Mouse (Mus musculus): ENCODE measurements at regions not wholly inside any gene's neighbourhood (a gene's known extent, or its start where the extent isn't known, plus 50 kb on each side); places are given as distances from the start of the nearest gene placed in this dataset.

DNA sequence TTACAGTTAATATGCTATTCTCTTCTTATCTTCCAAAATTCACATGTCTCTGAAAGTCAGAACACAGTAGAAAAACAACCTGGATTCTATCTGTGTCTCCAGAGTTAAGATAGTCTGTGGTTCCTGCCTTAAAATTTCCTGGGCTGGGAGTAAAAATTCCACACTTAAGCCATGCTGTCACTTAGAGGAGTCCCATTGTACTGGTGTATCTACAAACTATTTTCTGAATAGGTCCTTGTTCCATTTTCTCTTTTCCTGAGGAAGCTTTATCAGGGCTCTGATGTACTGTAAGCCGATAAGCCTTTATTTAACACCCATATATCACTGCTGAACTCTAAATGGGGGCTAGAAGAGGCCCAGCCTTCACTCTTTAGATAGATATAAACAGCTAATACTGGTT, 1171.1 kb downstream of the Efnb2 start:
- WGBS, result 87% methylated on average over 1 of the region's 1 CpGs
- Histone ChIP-seq H3K27ac (ENCODE audit: low read depth, low read length) (no peak overlapping the region), H3K9ac (no peak overlapping the region), H3K4me2 (ENCODE audit: low read depth) (no peak overlapping the region), H3K4me1 (ENCODE audit: insufficient read depth) (no peaks in the 10 kb centered on the region), H3K36me3 (ENCODE audit: insufficient read depth) (no peaks in the 10 kb centered on the region), H3K27me3 (ENCODE audit: insufficient read depth, low read length) (no peaks in the 10 kb centered on the region), H3K9me3 (ENCODE audit: low read length) (no peaks in the 10 kb centered on the region), H3K4me3 (ENCODE audit: low read depth, low read length) (no peak overlapping the region)
- no peak for DNase-seq
- no peak for TF ChIP-seq CTCF (IDR thresholded peaks at IDR 0.05; ENCODE audit: low read depth)
- ATAC-seq, result no peak

DNA sequence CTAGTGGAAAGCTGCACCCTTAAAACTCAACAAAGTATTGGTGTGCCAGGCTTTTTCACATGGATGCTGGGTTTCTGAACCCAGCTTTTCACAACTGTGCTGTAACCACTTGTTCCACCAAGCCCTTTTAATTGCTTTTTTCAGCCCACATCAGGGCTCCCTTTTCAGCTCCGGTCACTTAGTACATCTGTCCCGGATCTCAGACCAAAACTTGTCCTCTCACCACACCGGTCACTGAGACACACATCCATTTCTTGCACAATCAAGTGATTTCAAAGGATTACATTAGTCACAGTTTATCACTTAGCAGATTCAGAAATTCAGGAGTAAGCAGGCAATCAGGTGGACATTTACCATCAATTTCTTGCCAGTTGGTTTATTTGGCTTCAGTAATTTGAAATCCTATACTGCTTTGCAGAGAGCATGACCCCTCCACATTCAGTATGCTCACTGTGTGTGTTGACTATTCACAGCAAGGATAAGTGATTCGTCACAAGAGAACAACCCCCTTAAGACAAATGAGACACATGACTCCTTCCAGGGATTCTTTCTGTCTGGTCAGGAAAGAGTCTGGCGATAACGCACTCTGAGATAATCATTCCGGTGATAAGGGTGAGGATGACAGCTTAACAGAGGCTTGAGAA, 1188.8 kb downstream of the Efnb2 start:
- Histone ChIP-seq H3K36me3 (ENCODE audit: insufficient read depth) (no peaks in the 10 kb centered on the region), H3K9me3 (ENCODE audit: low read length) (no peaks in the 10 kb centered on the region), H3K9ac (no peak overlapping the region), H3K4me3 (ENCODE audit: low read depth, low read length) (no peak overlapping the region), H3K27ac (ENCODE audit: low read depth, low read length) (no peak overlapping the region), H3K4me1 (ENCODE audit: insufficient read depth) (no peaks in the 10 kb centered on the region), H3K4me2 (ENCODE audit: low read depth) (no peak overlapping the region), H3K27me3 (ENCODE audit: insufficient read depth, low read length) (no peaks in the 10 kb centered on the region)
- no peak for DNase-seq
- ATAC-seq, result no peak
- no peak for TF ChIP-seq CTCF (IDR thresholded peaks at IDR 0.05; ENCODE audit: low read depth)
- 69% methylated on average over 7 of the region's 7 CpGs for WGBS

DNA sequence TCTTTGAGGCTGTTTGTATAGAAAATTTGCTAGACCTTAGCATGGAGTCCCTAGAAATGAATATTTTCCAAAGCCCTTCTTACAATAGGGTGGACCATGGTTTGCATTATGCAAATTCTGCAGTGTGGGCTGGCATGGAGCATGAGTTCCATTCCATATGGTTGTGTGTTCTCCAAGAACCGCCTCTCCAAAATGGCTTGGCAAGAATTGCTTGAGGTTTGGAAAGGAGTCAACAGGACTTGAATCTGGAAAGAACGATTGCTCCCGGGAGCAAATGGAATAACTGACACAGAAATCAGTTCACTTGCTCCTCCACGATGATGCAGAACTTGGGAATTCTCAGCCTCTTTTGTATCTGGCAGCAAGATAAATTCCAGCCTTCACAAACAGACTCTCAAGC, 1191.8 kb downstream of the Efnb2 start:
- no peak for DNase-seq
- no peak overlapping the region for H3K4me3 ChIP-seq (ENCODE audit: low read depth, low read length)
- H3K9me3 ChIP-seq (ENCODE audit: low read length), result no peaks in the 10 kb centered on the region
- 56% methylated on average over 4 of the region's 4 CpGs for WGBS
- H3K9ac ChIP-seq, result no peak overlapping the region
- ATAC-seq, result no peak
- no peak overlapping the region for H3K4me2 ChIP-seq (ENCODE audit: low read depth)
- H3K27ac ChIP-seq (ENCODE audit: low read depth, low read length), result no peak overlapping the region
- no peaks in the 10 kb centered on the region for H3K4me1 ChIP-seq (ENCODE audit: insufficient read depth)
- no peaks in the 10 kb centered on the region for H3K36me3 ChIP-seq (ENCODE audit: insufficient read depth)
- no peak for TF ChIP-seq CTCF (IDR thresholded peaks at IDR 0.05; ENCODE audit: low read depth)
- no peaks in the 10 kb centered on the region for H3K27me3 ChIP-seq (ENCODE audit: insufficient read depth, low read length)

DNA sequence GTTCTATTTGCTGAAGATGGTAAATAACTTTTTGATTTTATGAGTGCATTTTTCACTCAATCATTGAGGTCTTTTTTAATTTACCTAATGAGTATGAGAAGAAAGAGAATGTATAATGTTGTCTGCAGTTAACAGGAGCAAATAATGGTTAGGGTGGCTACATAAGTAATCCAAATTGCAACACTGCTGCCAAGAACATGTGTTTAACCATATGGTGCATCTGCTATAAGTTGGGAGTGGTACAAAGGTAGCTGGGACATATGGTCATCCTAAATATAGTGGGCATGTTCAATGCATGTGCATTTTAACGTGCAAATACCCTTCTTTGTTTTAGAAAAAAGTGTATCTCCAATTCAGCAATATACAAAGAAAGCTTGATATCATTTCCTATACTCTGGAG, 1198.2 kb downstream of the Efnb2 start:
- Histone ChIP-seq H3K27me3 (ENCODE audit: insufficient read depth, low read length) (no peaks in the 10 kb centered on the region), H3K4me2 (ENCODE audit: low read depth) (no peak overlapping the region), H3K36me3 (ENCODE audit: insufficient read depth) (no peaks in the 10 kb centered on the region), H3K9ac (no peak overlapping the region), H3K27ac (ENCODE audit: low read depth, low read length) (no peak overlapping the region), H3K4me1 (ENCODE audit: insufficient read depth) (no peaks in the 10 kb centered on the region), H3K9me3 (ENCODE audit: low read length) (no peaks in the 10 kb centered on the region), H3K4me3 (ENCODE audit: low read depth, low read length) (no peak overlapping the region)
- WGBS, result 60% methylated on average over 1 of the region's 1 CpGs
- no peak for ATAC-seq
- TF ChIP-seq CTCF (IDR thresholded peaks at IDR 0.05; ENCODE audit: low read depth), result no peak
- DNase-seq, result peak; percentile 31

DNA sequence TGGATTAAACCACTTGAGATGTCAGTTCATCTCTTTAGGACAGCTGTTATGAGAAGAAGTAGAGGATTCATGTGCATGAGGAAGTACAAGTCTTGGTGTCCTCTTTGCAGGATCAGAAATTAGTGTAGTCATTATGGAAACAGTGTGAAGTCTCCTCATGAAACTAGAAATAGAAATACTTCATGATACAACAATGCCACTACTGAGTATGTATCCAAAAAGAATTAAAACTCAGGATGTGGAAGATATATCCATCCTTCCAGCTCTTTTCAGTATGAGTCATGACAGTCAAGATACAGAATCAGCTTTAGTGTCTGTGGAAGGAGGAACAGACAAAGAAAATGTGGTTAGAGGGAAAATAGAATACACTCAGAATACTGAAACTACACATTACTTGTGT, 1211.7 kb downstream of the Efnb2 start:
- ATAC-seq, result no peak
- no peak for DNase-seq
- no peaks in the 10 kb centered on the region for H3K9me3 ChIP-seq (ENCODE audit: low read length)
- TF ChIP-seq CTCF (IDR thresholded peaks at IDR 0.05; ENCODE audit: low read depth), result no peak
- no peak overlapping the region for H3K4me2 ChIP-seq (ENCODE audit: low read depth)
- no peaks in the 10 kb centered on the region for H3K27me3 ChIP-seq (ENCODE audit: insufficient read depth, low read length)
- H3K4me1 ChIP-seq (ENCODE audit: insufficient read depth), result no peaks in the 10 kb centered on the region
- no peaks in the 10 kb centered on the region for H3K36me3 ChIP-seq (ENCODE audit: insufficient read depth)
- H3K27ac ChIP-seq (ENCODE audit: low read depth, low read length), result no peak overlapping the region
- H3K4me3 ChIP-seq (ENCODE audit: low read depth, low read length), result no peak overlapping the region
- H3K9ac ChIP-seq, result no peak overlapping the region

DNA sequence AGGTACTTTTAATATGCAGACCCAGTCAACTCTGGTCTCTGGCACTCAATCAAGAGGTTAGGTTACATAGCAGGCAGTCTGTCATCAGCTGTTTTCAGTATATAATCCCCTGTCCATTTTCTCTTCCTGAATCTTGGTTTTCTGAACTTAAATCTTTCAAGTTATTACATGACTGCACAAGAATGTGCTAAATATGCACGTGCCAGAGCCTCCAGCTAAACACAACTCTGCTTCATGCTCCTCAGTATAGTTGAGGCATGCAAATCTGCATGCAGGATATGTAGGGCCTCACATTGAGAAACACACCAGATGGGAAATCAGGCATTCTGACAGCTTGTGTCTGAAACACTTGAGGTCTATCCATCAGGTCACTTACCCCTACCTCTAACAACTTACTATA, 1214.0 kb downstream of the Efnb2 start:
- 63% methylated on average over 1 of the region's 1 CpGs for WGBS
- DNase-seq, result no peak
- H3K4me3 ChIP-seq (ENCODE audit: low read depth, low read length), result no peak overlapping the region

DNA sequence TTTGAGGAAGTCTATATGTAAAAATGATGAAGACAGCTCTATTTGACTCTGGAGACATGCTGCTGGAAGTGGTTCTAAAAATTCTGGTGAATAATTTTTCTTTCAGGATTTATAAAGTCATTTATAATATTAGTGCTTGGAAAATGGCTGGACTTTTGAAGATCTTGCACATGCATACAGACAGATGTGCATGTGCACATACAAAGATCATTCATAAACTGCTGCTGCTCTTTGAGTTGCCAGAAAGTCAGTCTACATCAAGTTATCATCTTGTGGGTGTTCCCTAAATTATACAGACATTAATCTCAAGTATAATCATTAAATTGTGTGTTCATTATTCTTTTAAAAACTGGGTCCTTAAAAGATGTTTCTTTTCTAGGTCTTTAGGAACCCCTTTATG, 1220.2 kb downstream of the Efnb2 start:
- TF ChIP-seq CTCF (IDR thresholded peaks at IDR 0.05; ENCODE audit: low read depth), result no peak
- H3K9ac ChIP-seq, result no peak overlapping the region
- no peak for DNase-seq
- H3K4me2 ChIP-seq (ENCODE audit: low read depth), result no peak overlapping the region
- peak overlapping the region; percentile 21; the same call in 1 of the 2 replicates for H3K27ac ChIP-seq (ENCODE audit: low read depth, low read length)
- no peaks in the 10 kb centered on the region for H3K27me3 ChIP-seq (ENCODE audit: insufficient read depth, low read length)
- H3K36me3 ChIP-seq (ENCODE audit: insufficient read depth), result no peaks in the 10 kb centered on the region
- no peak for ATAC-seq
- H3K4me1 ChIP-seq (ENCODE audit: insufficient read depth), result no peaks in the 10 kb centered on the region
- H3K9me3 ChIP-seq (ENCODE audit: low read length), result no peaks in the 10 kb centered on the region
- no peak overlapping the region for H3K4me3 ChIP-seq (ENCODE audit: low read depth, low read length)

More for the DNA sequence above, 1214.0 kb downstream of the Efnb2 start:
- Histone ChIP-seq H3K4me2 (ENCODE audit: low read depth) (no peak overlapping the region), H3K9ac (no peak overlapping the region), H3K9me3 (ENCODE audit: low read length) (no peaks in the 10 kb centered on the region), H3K27me3 (ENCODE audit: insufficient read depth, low read length) (no peaks in the 10 kb centered on the region), H3K27ac (ENCODE audit: low read depth, low read length) (no peak overlapping the region), H3K4me1 (ENCODE audit: insufficient read depth) (no peaks in the 10 kb centered on the region), H3K36me3 (ENCODE audit: insufficient read depth) (no peaks in the 10 kb centered on the region)
- ATAC-seq, result no peak
- TF ChIP-seq CTCF (IDR thresholded peaks at IDR 0.05; ENCODE audit: low read depth), result no peak

All from forebrain, postnatal 0 days (tissue).